Mouse (Mus musculus) myocyte (in vitro differentiated cells): ENCODE data around the gene Cdh5. TPM values are rescaled to one million over a fixed set of nuclear protein-coding genes. Genes with fewer than 3 reads are reported as not detected.

Experiments used
- H3K27me3 ChIP-seq: one replicate; pipeline ENCODE4 v1.6.1; 2011; ENCODE audit not compliant: control insufficient read depth, insufficient read depth, insufficient read length
- H3K36me3 ChIP-seq: one replicate; pipeline ENCODE4 v1.6.1; 2011; ENCODE audit not compliant: control insufficient read depth, insufficient read depth
- H3K4me2 ChIP-seq: one replicate; pipeline ENCODE4 v1.6.1; 2011; ENCODE audit warnings: low read depth, control low read depth
- H3K4me3 ChIP-seq: one replicate; pipeline ENCODE4 v1.5.1; 2011; ENCODE audit warnings: mild to moderate bottlenecking, control low read depth, moderate library complexity
- H3K79me2 ChIP-seq: one replicate; pipeline ENCODE4 v1.6.1; 2011; ENCODE audit not compliant: control insufficient read depth, insufficient read depth
- H3ac ChIP-seq: one replicate; pipeline ENCODE4 v1.6.1; 2011; ENCODE audit not compliant: control insufficient read depth, insufficient read length
- CEBPB ChIP-seq: IDR thresholded peaks from 2 replicates; pipeline ENCODE4 v1.6.1; 2011; ENCODE audit warnings: mild to moderate bottlenecking, moderate library complexity; ENCODE audit not compliant: poor library complexity, insufficient read depth, severe bottlenecking
- E2F4 ChIP-seq: IDR thresholded peaks from one replicate; pipeline ENCODE4 v1.6.1; 2011; ENCODE audit warnings: mild to moderate bottlenecking, control low read depth, moderate library complexity; ENCODE audit not compliant: insufficient read depth
- MAX ChIP-seq: IDR thresholded peaks from one replicate; pipeline ENCODE4 v1.6.1; 2011; ENCODE audit warnings: low read depth, mild to moderate bottlenecking, control low read depth
- MYOD1 ChIP-seq, 3 experiments: IDR thresholded peaks; one replicate each; pipeline ENCODE4 v1.6.1; 2011; ENCODE audit warnings: control low read depth in 2 of 3, low read depth in 2 of 3, mild to moderate bottlenecking in 2 of 3, moderate library complexity in 1 of 3; ENCODE audit not compliant: insufficient read length in 2 of 3, control insufficient read depth in 1 of 3
- MYOG ChIP-seq, 3 experiments: IDR thresholded peaks; one replicate each; pipeline ENCODE4 v1.6.1; 2011; ENCODE audit warnings: control low read depth in 2 of 3, low read depth in 2 of 3, mild to moderate bottlenecking in 2 of 3; ENCODE audit not compliant: insufficient read length in 2 of 3, control insufficient read depth in 1 of 3, insufficient read depth in 1 of 3
- POLR2A ChIP-seq: IDR thresholded peaks from one replicate; pipeline ENCODE4 v1.6.1; 2011; ENCODE audit warnings: low read depth, mild to moderate bottlenecking, control low read depth, moderate library complexity; ENCODE audit not compliant: insufficient read length
- POLR2AphosphoS2 ChIP-seq: IDR thresholded peaks from one replicate; pipeline ENCODE4 v1.6.1; 2011; ENCODE audit warnings: low read depth, control low read depth; ENCODE audit not compliant: insufficient read length
- REST ChIP-seq: IDR thresholded peaks from one replicate; pipeline ENCODE4 v1.6.1; 2011; ENCODE audit warnings: mild to moderate bottlenecking, control low read depth, moderate library complexity; ENCODE audit not compliant: insufficient read depth, insufficient read length
- SRF ChIP-seq: IDR thresholded peaks from one replicate; pipeline ENCODE4 v1.6.1; 2011; ENCODE audit warnings: low read depth; ENCODE audit not compliant: control insufficient read depth, insufficient read length
- TCF12 ChIP-seq: IDR thresholded peaks from one replicate; pipeline ENCODE4 v1.6.1; 2011; ENCODE audit warnings: mild to moderate bottlenecking, control low read depth; ENCODE audit not compliant: poor library complexity, insufficient read depth, severe bottlenecking
- TCF3 ChIP-seq: IDR thresholded peaks from one replicate; pipeline ENCODE4 v1.6.1; 2011; ENCODE audit warnings: low read depth, control low read depth; ENCODE audit not compliant: insufficient read length
- USF1 ChIP-seq: IDR thresholded peaks from one replicate; pipeline ENCODE4 v1.6.1; 2011; ENCODE audit warnings: low read depth, mild to moderate bottlenecking, control low read depth, moderate library complexity
- polyA plus RNA-seq: library from polyadenylated mRNA; unstranded; fragments of >200 nt; fragmentation: generic; extraction: Trizol; gene quantifications from one replicate; pipeline ENCODE4 v1.2.1, GENCODE M21; 2012; ENCODE audit warnings: missing spikeins

The Cdh5 gene
- polyA plus RNA-seq = 0.11 TPM

GRCm38 (mm10) chr8:104101415-104101814 lies at the start of gene Cdh5:
TSS of gene Cdh5 (plus strand) at chr8:104101625.
- no peaks in the 10 kb centered on the region for H3K27me3 ChIP-seq
- H3K4me3 ChIP-seq = no peak within 1 kb of the TSS
- no peak within 1 kb of the TSS for H3ac ChIP-seq
- no peak within 1 kb of the TSS for H3K4me2 ChIP-seq
- H3K79me2 ChIP-seq = no peaks in the 10 kb centered on the region
- TF ChIP-seq SRF (no peak), TCF12 (no peak), MYOG (IDR thresholded peaks at IDR 0.05; ENCODE audit: control insufficient read depth in 1 of 3, insufficient read depth in 1 of 3, insufficient read length in 2 of 3, low read depth in 2 of 3) (no peak), CEBPB (no peak), USF1 (no peak), E2F4 (no peak), MAX (no peak), POLR2A (no peak), POLR2AphosphoS2 (no peak), REST (no peak), TCF3 (no peak), MYOD1 (IDR thresholded peaks at IDR 0.05; ENCODE audit: control insufficient read depth in 1 of 3, insufficient read length in 2 of 3, low read depth in 2 of 3) (no peak)
- H3K36me3 ChIP-seq = no peaks in the 10 kb centered on the region

GRCm38 (mm10) chr8:104059922-104060321 lies 41.5 kb upstream of the Cdh5 start:
- Histone ChIP-seq H3K36me3 (no peaks in the 10 kb centered on the region), H3K27me3 (no peaks in the 10 kb centered on the region), H3K4me3 (no peak overlapping the region), H3K79me2 (no peaks in the 10 kb centered on the region), H3ac (no peak overlapping the region), H3K4me2 (no peak overlapping the region)
- no peak for TF ChIP-seq CEBPB
- no peak for TF ChIP-seq REST

- Histone ChIP-seq H3K36me3 (no peaks in the 10 kb centered on the region), H3ac (no peak overlapping the region), H3K27me3 (no peaks in the 10 kb centered on the region), H3K4me3 (no peak overlapping the region), H3K4me2 (no peak overlapping the region), H3K79me2 (no peaks in the 10 kb centered on the region)
- TF ChIP-seq TCF3 (no peak), REST (no peak), MYOD1 (IDR thresholded peaks at IDR 0.05; ENCODE audit: control insufficient read depth in 1 of 3, insufficient read length in 2 of 3, low read depth in 2 of 3) (no peak), E2F4 (no peak), TCF12 (no peak), SRF (no peak), POLR2A (no peak), MYOG (IDR thresholded peaks at IDR 0.05; ENCODE audit: control insufficient read depth in 1 of 3, insufficient read depth in 1 of 3, insufficient read length in 2 of 3, low read depth in 2 of 3) (no peak), MAX (no peak), CEBPB (no peak), USF1 (no peak), POLR2AphosphoS2 (no peak)
Measured at GRCm38 (mm10) chr8:104060446-104060845, 41.0 kb upstream of the Cdh5 start.

- no peak for TF ChIP-seq REST
- Histone ChIP-seq H3ac (no peak overlapping the region), H3K4me3 (no peak overlapping the region), H3K4me2 (no peak overlapping the region), H3K27me3 (no peaks in the 10 kb centered on the region), H3K36me3 (no peaks in the 10 kb centered on the region), H3K79me2 (no peaks in the 10 kb centered on the region)
Measured at GRCm38 (mm10) chr8:104061048-104061988, 40.1 kb upstream of the Cdh5 start.

- Histone ChIP-seq H3ac (no peak overlapping the region), H3K36me3 (no peaks in the 10 kb centered on the region), H3K4me2 (no peak overlapping the region), H3K4me3 (no peak overlapping the region), H3K27me3 (no peaks in the 10 kb centered on the region), H3K79me2 (no peaks in the 10 kb centered on the region)
- no peak for TF ChIP-seq E2F4
- no peak for TF ChIP-seq CEBPB
- TF ChIP-seq TCF12 = no peak
- TF ChIP-seq REST = no peak
- TF ChIP-seq USF1 = no peak
- TF ChIP-seq MYOD1 (IDR thresholded peaks at IDR 0.05; ENCODE audit: control insufficient read depth in 1 of 3, insufficient read length in 2 of 3, low read depth in 2 of 3) = no peak
- no peak for TF ChIP-seq SRF
- no peak for TF ChIP-seq MAX
- TF ChIP-seq POLR2A = no peak
- no peak for TF ChIP-seq TCF3
Measured at GRCm38 (mm10) chr8:104061989-104062820, 39.2 kb upstream of the Cdh5 start.
